Mouse (Mus musculus): ENCODE measurements around the gene Scd2. TPM values are rescaled to one million over a fixed set of nuclear protein-coding genes. Genes with fewer than 3 reads are reported as not detected.
A peak's percentile ranks its signal among the peaks of the same experiment; 100 is the strongest.

The Scd2 gene
- total RNA-seq (2014; rRNA removed) (905 and 948 TPM in 2 replicates), polyA plus RNA-seq (2015; fragmentation: Nextera tagmentation; extraction: Ambion mirVana) (224 and 226 TPM in 2 replicates)

DNA sequence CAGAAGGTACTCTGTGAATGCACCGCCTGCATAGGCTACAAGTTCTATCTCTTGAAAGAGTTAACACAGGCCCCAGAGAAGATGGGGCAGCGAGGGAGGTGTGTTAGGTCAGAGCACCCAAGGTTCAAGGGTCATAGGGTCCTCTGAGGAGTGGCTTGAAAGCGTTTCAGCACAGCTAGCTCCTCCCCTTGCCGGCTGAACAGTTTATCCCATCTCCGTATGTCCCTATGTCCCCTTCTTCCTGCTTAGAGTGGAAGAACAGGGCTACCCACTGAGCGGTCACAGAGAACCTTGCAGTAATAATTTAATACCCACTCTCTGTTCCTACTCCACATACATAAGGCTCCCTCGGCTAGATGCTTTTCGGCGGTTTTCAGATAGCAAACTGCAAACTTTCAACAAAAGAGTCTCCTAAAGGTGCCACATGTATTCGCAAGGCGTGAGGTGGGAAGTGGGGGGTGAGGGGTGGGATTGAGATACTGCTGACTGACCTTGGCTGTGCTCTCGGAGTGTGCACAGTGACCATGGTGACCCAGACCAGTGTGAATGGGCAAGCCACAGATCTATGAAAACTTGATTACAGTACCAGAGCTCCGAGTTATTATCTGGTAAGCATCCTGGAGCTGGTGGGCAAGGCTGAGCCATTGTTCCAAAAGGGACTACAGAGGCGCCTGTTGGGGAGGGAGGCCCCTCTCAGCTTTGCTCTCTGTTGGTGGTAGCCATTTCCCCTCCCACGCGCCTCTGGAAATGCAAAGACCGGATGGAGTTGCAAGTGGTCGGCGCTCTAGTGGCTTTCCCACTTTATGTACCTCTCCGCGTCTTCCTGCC, at the start of gene Scd2:
Scd2 (plus strand) TSS at position 734 of the 828 bp plus-strand sequence.
- Histone ChIP-seq H3K9me3 (ENCODE audit: low read length) (no peaks in the 10 kb centered on the region), H3K27me3 (ENCODE audit: insufficient read depth, low read length) (no peaks in the 10 kb centered on the region), H3K4me1 (ENCODE audit: insufficient read depth, low read length) (peaks cover 23% of the 10 kb centered on the region), H3K4me3 (ENCODE audit: low read depth, low read length) (peak within 1 kb of the TSS; percentile 92), H3K27ac (ENCODE audit: low read depth, low read length) (peak within 1 kb of the TSS; percentile 99), H3K4me2 (ENCODE audit: low read depth, low read length, poor library complexity, severe bottlenecking) (peak within 1 kb of the TSS; percentile 100), H3K9ac (replicated peaks; ENCODE audit: low read length, poor library complexity, severe bottlenecking) (peak within 1 kb of the TSS; percentile 95), H3K36me3 (ENCODE audit: insufficient read depth, low read length) (peaks cover 7% of the 10 kb centered on the region; the same call in 1 of the 2 replicates)
- WGBS, result 4% methylated on average over 21 of the region's 21 CpGs
- TF ChIP-seq CTCF (IDR thresholded peaks at IDR 0.05), result no peak
- ATAC-seq (ENCODE audit: low FRiP score), result peak; percentile 24
- DNase-seq (ENCODE audit: low spot score), result no peak

DNA sequence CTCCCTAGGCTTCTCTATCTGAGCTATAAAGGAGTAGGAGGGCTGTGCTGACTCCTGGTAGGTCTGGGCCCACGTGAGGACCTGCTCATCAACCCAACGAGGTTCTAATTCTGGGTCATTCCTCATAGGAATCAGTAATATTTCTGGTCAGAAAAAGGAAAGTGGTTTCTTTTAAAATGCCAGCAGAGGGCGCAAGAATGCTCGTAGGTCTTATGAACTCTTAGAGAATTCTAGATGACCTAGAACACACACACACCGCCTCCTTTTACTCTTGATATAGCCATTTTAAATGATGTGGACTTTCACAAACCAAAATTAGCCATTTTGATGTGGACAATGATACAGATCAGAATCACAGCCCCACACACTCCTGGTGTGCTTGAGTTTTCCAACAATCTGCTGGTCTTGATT, 47.7 kb upstream of the Scd2 start:
- no peak overlapping the region for H3K27ac ChIP-seq (ENCODE audit: low read depth, low read length)
- peak overlapping the region; percentile 66; the same call in 1 of the 2 replicates for H3K4me2 ChIP-seq (ENCODE audit: low read depth, low read length, poor library complexity, severe bottlenecking)
- 2% methylated on average over 5 of the region's 5 CpGs for WGBS
- H3K9me3 ChIP-seq (ENCODE audit: low read length), result no peaks in the 10 kb centered on the region
- no peaks in the 10 kb centered on the region for H3K36me3 ChIP-seq (ENCODE audit: insufficient read depth, low read length)
- H3K27me3 ChIP-seq (ENCODE audit: insufficient read depth, low read length), result no peaks in the 10 kb centered on the region
- DNase-seq (ENCODE audit: low spot score), result peak; percentile 93
- no peak overlapping the region for H3K9ac ChIP-seq (replicated peaks; ENCODE audit: low read length, poor library complexity, severe bottlenecking)
- no peak overlapping the region for H3K4me3 ChIP-seq (ENCODE audit: low read depth, low read length)
- ATAC-seq (ENCODE audit: low FRiP score), result no peak
- peak; percentile 81 for TF ChIP-seq CTCF (IDR thresholded peaks at IDR 0.05)
- peaks cover 7% of the 10 kb centered on the region; the same call in 1 of the 2 replicates for H3K4me1 ChIP-seq (ENCODE audit: insufficient read depth, low read length)

GRCm38 (mm10) chr19:44246341-44246911, 47.0 kb upstream of the Scd2 start:
- H3K27ac ChIP-seq (ENCODE audit: low read depth, low read length), result no peak overlapping the region; the same call in 1 of the 2 replicates
- 45% methylated on average over 11 of the region's 11 CpGs for WGBS
- no peak overlapping the region; the same call in 1 of the 2 replicates for H3K4me3 ChIP-seq (ENCODE audit: low read depth, low read length)
- no peak for TF ChIP-seq CTCF (IDR thresholded peaks at IDR 0.05)
- no peaks in the 10 kb centered on the region for H3K9me3 ChIP-seq (ENCODE audit: low read length)
- H3K9ac ChIP-seq (replicated peaks; ENCODE audit: low read length, poor library complexity, severe bottlenecking), result no peak overlapping the region
- no peak for DNase-seq (ENCODE audit: low spot score)
- ATAC-seq (ENCODE audit: low FRiP score), result no peak
- peaks cover 7% of the 10 kb centered on the region; the same call in 1 of the 2 replicates for H3K4me1 ChIP-seq (ENCODE audit: insufficient read depth, low read length)
- peak overlapping the region; percentile 66 for H3K4me2 ChIP-seq (ENCODE audit: low read depth, low read length, poor library complexity, severe bottlenecking)
- H3K27me3 ChIP-seq (ENCODE audit: insufficient read depth, low read length), result no peaks in the 10 kb centered on the region
- no peaks in the 10 kb centered on the region for H3K36me3 ChIP-seq (ENCODE audit: insufficient read depth, low read length)

DNA sequence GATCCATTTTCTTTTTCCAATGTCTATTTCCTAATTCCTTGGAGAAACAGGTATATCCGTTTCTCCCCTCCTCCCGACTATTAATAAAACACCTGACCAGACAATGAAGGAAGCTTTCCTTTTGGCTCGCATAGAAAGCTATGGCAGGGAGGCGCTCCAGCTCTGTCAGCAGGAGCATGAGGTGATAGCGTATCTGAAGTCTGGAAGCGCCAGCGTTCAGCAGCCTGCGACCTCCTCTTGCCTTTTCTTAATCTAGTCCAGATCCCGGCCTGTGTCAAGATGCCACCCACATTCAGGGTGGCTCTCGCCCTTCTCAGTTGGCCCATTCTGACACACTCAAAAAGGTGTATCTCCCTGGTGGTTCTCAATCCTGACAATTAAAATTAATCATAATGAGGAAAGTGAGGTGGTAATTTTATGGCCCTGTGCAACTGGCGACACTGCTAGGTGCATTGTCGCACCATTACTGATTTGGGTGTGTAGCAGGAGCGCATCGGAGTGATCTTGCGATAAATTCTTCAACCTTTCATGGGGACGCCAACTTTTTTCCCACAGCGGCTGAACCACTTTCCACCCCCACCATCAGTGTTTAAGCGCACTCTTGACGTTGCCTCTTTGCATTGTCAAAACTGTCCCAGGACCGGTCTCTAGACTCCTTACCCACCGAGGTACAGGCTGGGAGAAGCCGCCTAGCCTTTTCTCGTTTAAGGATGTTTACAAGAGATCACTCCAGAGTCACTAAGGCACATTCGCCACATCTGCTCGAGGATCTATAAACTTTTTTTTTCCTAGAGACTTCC, 46.0 kb upstream of the Scd2 start:
- Histone ChIP-seq H3K4me2 (ENCODE audit: low read depth, low read length, poor library complexity, severe bottlenecking) (peak overlapping the region; percentile 66), H3K27me3 (ENCODE audit: insufficient read depth, low read length) (no peaks in the 10 kb centered on the region), H3K4me3 (ENCODE audit: low read depth, low read length) (peak overlapping the region; percentile 45), H3K4me1 (ENCODE audit: insufficient read depth, low read length) (peaks cover 7% of the 10 kb centered on the region; the same call in 1 of the 2 replicates), H3K27ac (ENCODE audit: low read depth, low read length) (peak overlapping the region; percentile 88), H3K9ac (replicated peaks; ENCODE audit: low read length, poor library complexity, severe bottlenecking) (peak overlapping the region; percentile 68), H3K36me3 (ENCODE audit: insufficient read depth, low read length) (no peaks in the 10 kb centered on the region), H3K9me3 (ENCODE audit: low read length) (no peaks in the 10 kb centered on the region)
- TF ChIP-seq CTCF (IDR thresholded peaks at IDR 0.05), result peak; percentile 8; the same call in 1 of the 2 replicates
- whole genome bisulfite sequencing, result 1% methylated on average over 25 of the region's 25 CpGs
- ATAC-seq (ENCODE audit: low FRiP score), result peak; percentile 39; the same call in 1 of the 2 replicates
- DNase-seq (ENCODE audit: low spot score), result peak; percentile 63

DNA sequence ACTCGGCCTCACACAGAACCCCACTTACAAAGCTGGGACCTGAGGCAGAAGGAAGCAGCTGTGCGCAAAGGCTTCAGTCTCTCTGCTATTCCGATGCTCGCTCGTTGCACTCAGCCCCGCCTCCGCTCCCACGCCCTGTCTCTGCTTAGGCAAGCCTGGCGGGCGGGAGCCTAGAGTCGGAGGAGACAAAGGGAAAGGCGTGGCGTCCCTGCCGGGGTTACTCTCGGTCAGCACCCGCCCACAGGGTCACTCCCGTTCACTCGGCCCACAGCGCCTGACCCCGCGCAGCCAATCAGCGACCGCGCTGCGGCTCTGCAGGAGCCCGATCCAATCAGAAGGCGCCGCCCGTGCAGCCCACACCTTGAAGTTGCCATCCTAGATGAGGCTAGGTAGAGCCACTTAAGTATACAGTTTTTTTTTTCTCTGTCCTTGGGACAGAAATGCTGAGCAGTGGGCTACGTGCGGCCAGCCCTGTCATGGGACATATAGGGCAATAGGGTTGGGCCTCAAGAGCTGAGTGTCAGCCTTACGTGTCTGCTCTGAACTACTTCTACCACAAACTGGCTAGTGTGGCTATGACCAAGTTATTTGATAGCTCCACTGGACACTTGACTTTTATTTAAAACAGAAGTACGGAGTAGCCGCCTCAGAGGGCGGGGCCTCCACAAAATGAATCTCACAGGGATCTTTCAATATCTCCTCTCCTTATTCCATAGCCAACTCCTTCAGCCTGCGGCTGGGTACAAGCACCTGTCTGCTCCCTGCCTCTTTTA, 45.2 kb upstream of the Scd2 start:
- WGBS, result 3% methylated on average over 36 of the region's 36 CpGs
- H3K36me3 ChIP-seq (ENCODE audit: insufficient read depth, low read length), result no peaks in the 10 kb centered on the region
- peaks cover 7% of the 10 kb centered on the region; the same call in 1 of the 2 replicates for H3K4me1 ChIP-seq (ENCODE audit: insufficient read depth, low read length)
- DNase-seq (ENCODE audit: low spot score), result peak; percentile 98
- H3K9me3 ChIP-seq (ENCODE audit: low read length), result no peaks in the 10 kb centered on the region
- no peak for TF ChIP-seq CTCF (IDR thresholded peaks at IDR 0.05)
- ATAC-seq (ENCODE audit: low FRiP score), result peak; percentile 96
- peak overlapping the region; percentile 88 for H3K27ac ChIP-seq (ENCODE audit: low read depth, low read length)
- H3K9ac ChIP-seq (replicated peaks; ENCODE audit: low read length, poor library complexity, severe bottlenecking), result peak overlapping the region; percentile 68
- peak overlapping the region; percentile 66 for H3K4me2 ChIP-seq (ENCODE audit: low read depth, low read length, poor library complexity, severe bottlenecking)
- H3K4me3 ChIP-seq (ENCODE audit: low read depth, low read length), result peak overlapping the region; percentile 45
- H3K27me3 ChIP-seq (ENCODE audit: insufficient read depth, low read length), result no peaks in the 10 kb centered on the region
